Mouse (Mus musculus) CH12.LX (cell line): ENCODE results near the gene Smim20.
A peak's percentile ranks its signal among the peaks of the same experiment; 100 is the strongest.

Experiments
- CHD2 ChIP-seq: IDR thresholded peaks from 2 replicates; pipeline ENCODE4 v1.6.1; 2011; ENCODE audit warnings: low read length, improper control_type of control experiment
- EP300 ChIP-seq: IDR thresholded peaks from 2 replicates; pipeline ENCODE4 v1.6.1; 2011; ENCODE audit warnings: low read length, improper control_type of control experiment
- KAT2A ChIP-seq: IDR thresholded peaks from 2 replicates; pipeline ENCODE4 v1.6.1; 2012; ENCODE audit warnings: low read length, improper control_type of control experiment, inconsistent platforms; ENCODE audit not compliant: insufficient replicate concordance
- MXI1 ChIP-seq: IDR thresholded peaks from 2 replicates; pipeline ENCODE4 v1.6.1; 2011; ENCODE audit warnings: mild to moderate bottlenecking, low read depth, low read length, improper control_type of control experiment
- POLR2A ChIP-seq: IDR thresholded peaks from 2 replicates; pipeline ENCODE4 v1.6.1; 2011; ENCODE audit warnings: low read depth, mild to moderate bottlenecking, improper control_type of control experiment, low read length
- ZKSCAN1 ChIP-seq: IDR thresholded peaks from 2 replicates; pipeline ENCODE4 v1.6.1; 2012; ENCODE audit warnings: low read depth, inconsistent platforms, low read length, improper control_type of control experiment, borderline replicate concordance
- ZMIZ1 ChIP-seq: IDR thresholded peaks from 2 replicates; pipeline ENCODE4 v1.6.1; 2012; ENCODE audit warnings: low read depth, mild to moderate bottlenecking, inconsistent platforms, low read length, improper control_type of control experiment
- ZNF384 ChIP-seq: IDR thresholded peaks from 2 replicates; pipeline ENCODE4 v1.6.1; 2012; ENCODE audit warnings: low read depth, low read length, improper control_type of control experiment, inconsistent platforms

DNA sequence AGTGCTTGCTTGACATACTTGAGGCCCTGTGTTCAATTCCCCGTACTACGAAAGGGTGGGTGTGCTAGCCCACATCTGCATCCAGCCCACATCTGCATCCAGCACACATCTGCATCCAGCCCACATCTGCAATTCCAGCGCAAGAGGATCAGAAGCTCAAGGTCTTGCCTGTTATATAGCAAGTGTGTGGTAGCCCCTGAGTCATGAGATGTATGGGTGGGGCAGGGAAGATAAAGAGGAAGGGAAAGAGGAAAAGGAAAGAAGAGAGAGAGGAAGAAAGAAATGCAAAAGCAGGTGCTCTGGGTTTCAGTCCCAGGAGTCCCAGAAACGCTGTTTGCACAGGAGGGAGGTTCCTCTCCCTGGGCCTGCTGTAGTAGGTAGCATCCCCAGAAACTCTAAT lies 15.6 kb downstream of the Smim20 start:
- TF ChIP-seq CHD2 (no peak), POLR2A (no peak), EP300 (peak; percentile 52; the same call in 1 of the 2 replicates), KAT2A (no peak), ZNF384 (no peak), ZMIZ1 (no peak), MXI1 (no peak), ZKSCAN1 (no peak)
